Mouse (Mus musculus) bone marrow macrophage, adult 2 months (primary cell): ENCODE data around the gene 3830406C13Rik. TPM values are rescaled to one million over a fixed set of nuclear protein-coding genes. Genes with fewer than 3 reads are reported as not detected.
"Not testable (repeated sequence)": the region's sequence is repeated elsewhere in the genome, so short reads cannot be mapped to it uniquely, and the experiment has no call there.

Experiments used
- H3K27ac ChIP-seq: 2 replicates; pipeline ENCODE4 v1.5.1; 2012; ENCODE audit warnings: low read depth, low read length; ENCODE audit not compliant: insufficient read depth
- H3K4me1 ChIP-seq: 2 replicates; pipeline ENCODE4 v1.6.1; 2012; ENCODE audit warnings: low read length; ENCODE audit not compliant: control insufficient read depth, insufficient read depth
- H3K4me3 ChIP-seq: 2 replicates; pipeline ENCODE4 v1.5.1; 2012; ENCODE audit warnings: mild to moderate bottlenecking, low read length, moderate library complexity; ENCODE audit not compliant: insufficient read depth
- CTCF ChIP-seq: IDR thresholded peaks from 2 replicates; pipeline ENCODE4 v1.5.1; 2012; ENCODE audit warnings: low read depth, mild to moderate bottlenecking, low read length, moderate library complexity
- POLR2A ChIP-seq: IDR thresholded peaks from 2 replicates; pipeline ENCODE4 v1.6.1; 2012; ENCODE audit warnings: mild to moderate bottlenecking, low read depth, low read length, borderline replicate concordance
- polyA plus RNA-seq: library from polyadenylated mRNA; stranded (reverse); fragments of >200 nt; gene quantifications from 2 replicates; pipeline ENCODE4 v1.2.4, GENCODE M21; 2012; ENCODE audit not compliant: missing spikeins, insufficient read depth, insufficient read length

The 3830406C13Rik gene
- 43.6 and 48.0 TPM in 2 replicates for polyA plus RNA-seq

- peak within 1 kb of the TSS; percentile 82 for H3K4me3 ChIP-seq
- TF ChIP-seq CTCF (no peak), POLR2A (peak; percentile 73; the same call in 1 of the 2 replicates)
- H3K4me1 ChIP-seq: peaks cover 4% of the 10 kb centered on the region
- peak within 1 kb of the TSS; percentile 86 for H3K27ac ChIP-seq
Measured at GRCm38 (mm10) chr14:12284141-12284912, at the start of gene 3830406C13Rik. Gene 3830406C13Rik (plus strand): TSS chr14:12284173.

- no peak overlapping the region for H3K27ac ChIP-seq
- no peak overlapping the region for H3K4me3 ChIP-seq
- no peak for TF ChIP-seq POLR2A
- TF ChIP-seq CTCF: no peak
- no peaks in the 10 kb centered on the region for H3K4me1 ChIP-seq
Measured at GRCm38 (mm10) chr14:12243726-12244125, 40.2 kb upstream of the 3830406C13Rik start.

GRCm38 (mm10) chr14:12276031-12276430 is 7.9 kb upstream of the 3830406C13Rik start:
- Histone ChIP-seq H3K4me3 (no peak overlapping the region), H3K4me1 (no peaks in the 10 kb centered on the region), H3K27ac (no peak overlapping the region)
- TF ChIP-seq CTCF: no peak

DNA sequence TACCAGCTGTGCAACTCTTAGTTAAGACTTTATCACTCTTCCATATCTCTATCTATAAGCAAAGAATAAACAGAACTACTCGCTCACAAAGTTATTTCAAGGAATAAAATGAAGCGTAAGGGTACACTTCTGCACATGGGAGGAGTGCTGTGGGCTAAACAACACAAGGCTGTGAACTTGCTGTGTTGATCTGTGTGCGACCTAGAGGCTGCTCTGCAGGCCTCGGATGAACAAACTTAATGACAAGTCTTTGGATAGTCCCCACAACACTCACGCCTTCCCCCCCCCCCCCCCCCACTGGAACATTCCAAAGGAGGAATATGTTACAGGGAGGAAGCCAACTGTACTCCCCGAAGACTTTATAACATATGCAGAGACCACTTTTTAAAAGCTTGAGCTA is 332 bp upstream of the 3830406C13Rik start, which contains the start of gene Gm49355:
Gene Gm49355 (plus strand): TSS at position 336 of the 400 bp plus-strand sequence.
- Histone ChIP-seq H3K4me1 (no peaks in the 10 kb centered on the region), H3K4me3 (peak within 1 kb of the TSS; percentile 82), H3K27ac (peak within 1 kb of the TSS; percentile 86)
- TF ChIP-seq POLR2A (no peak), CTCF (no peak)

GRCm38 (mm10) chr14:12289747-12290146 is 5.8 kb downstream of the 3830406C13Rik start:
- not testable (repeated sequence) for H3K4me3 ChIP-seq, H3K27ac ChIP-seq, H3K4me1 ChIP-seq

- TF ChIP-seq POLR2A (no peak), CTCF (no peak)
- Histone ChIP-seq H3K4me3 (no peak overlapping the region), H3K4me1 (no peaks in the 10 kb centered on the region), H3K27ac (no peak overlapping the region)
Measured at GRCm38 (mm10) chr14:12296391-12296790, 12.4 kb downstream of the 3830406C13Rik start.

GRCm38 (mm10) chr14:12299171-12299570 is 15.2 kb downstream of the 3830406C13Rik start:
- Histone ChIP-seq H3K27ac (no peak overlapping the region), H3K4me3 (no peak overlapping the region), H3K4me1 (no peaks in the 10 kb centered on the region)
- TF ChIP-seq CTCF (no peak), POLR2A (no peak)

DNA sequence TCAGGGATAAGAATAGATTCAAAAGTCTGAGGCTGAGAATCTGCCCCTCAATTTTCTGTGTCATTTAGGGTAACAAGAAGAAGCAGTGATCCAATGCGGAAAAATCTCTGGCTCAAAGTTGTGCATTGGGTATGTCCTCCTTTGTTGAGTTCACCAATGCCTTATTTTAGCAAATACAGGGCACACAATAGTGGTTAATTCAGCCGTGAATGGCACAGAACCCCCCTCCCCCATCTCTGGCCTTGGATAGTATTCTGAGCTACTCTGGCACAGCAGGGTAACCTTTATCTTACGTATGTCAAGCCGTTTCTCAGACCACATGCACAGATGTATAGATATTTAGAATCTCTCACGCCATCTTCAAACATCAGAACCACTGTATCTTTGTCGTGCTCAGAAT is 15.7 kb downstream of the 3830406C13Rik start:
- no peak overlapping the region for H3K4me3 ChIP-seq
- no peaks in the 10 kb centered on the region for H3K4me1 ChIP-seq
- H3K27ac ChIP-seq: no peak overlapping the region
- TF ChIP-seq POLR2A: no peak
- TF ChIP-seq CTCF: no peak

GRCm38 (mm10) chr14:12300275-12300674 is 16.3 kb downstream of the 3830406C13Rik start:
- Histone ChIP-seq H3K4me1 (no peaks in the 10 kb centered on the region), H3K27ac (no peak overlapping the region), H3K4me3 (no peak overlapping the region)
- TF ChIP-seq CTCF (no peak), POLR2A (no peak)

DNA sequence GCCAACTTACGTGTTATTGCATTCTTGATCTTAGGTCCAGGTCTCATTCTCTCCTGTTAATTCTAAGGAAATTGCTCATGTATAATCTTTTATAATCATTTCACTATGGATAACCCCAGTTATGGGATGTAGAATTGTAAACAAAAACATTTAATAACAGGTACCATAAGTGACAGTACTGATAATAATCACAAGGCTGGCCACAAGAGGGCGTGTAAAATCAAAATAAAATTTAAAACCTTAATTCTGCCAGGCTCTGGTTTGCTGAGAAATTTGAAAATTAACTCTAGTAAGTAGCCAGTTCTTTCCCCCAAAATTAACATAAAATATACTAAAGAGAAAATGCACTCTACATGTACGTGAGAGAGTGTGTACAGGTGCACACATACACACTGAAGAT is 16.7 kb downstream of the 3830406C13Rik start:
- TF ChIP-seq POLR2A: no peak
- TF ChIP-seq CTCF: no peak
- no peak overlapping the region for H3K4me3 ChIP-seq
- H3K27ac ChIP-seq: no peak overlapping the region
- H3K4me1 ChIP-seq: no peaks in the 10 kb centered on the region
